ENCODE assay signal across 8 mouse cellular contexts in genomic region chr6:113308141-113308540, GRCm38 (mm10). TPM values are rescaled to one million over a fixed set of nuclear protein-coding genes. Genes with fewer than 3 reads are reported as not detected.
A peak's percentile ranks its signal among the peaks of the same experiment; 100 is the strongest.
DNase-seq lines count a peak whose midpoint lies in the region; ATAC-seq and TF ChIP-seq lines count a peak whose summit lies in the region.

No protein-coding gene starts in this region.

- peaks cover 33% of the 10 kb centered on the region for H3K36me3 ChIP-seq in lung, embryonic 14.5 days (ENCODE audit: insufficient read depth)
- H3K36me3 ChIP-seq in forebrain, embryonic 12.5 days (replicated peaks): peaks cover 32% of the 10 kb centered on the region
- no peaks in the 10 kb centered on the region; the same call in 1 of the 2 replicates for H3K36me3 ChIP-seq in kidney, adult 2 months (ENCODE audit: control insufficient read depth, insufficient read depth, low read length)
- H3K36me3 ChIP-seq in liver, embryonic 12.5 days: peaks cover 37% of the 10 kb centered on the region
- H3K36me3 ChIP-seq in neural tube, embryonic 13.5 days: peaks cover 26% of the 10 kb centered on the region

- no peaks in the 10 kb centered on the region for H3K9me3 ChIP-seq in lung, embryonic 14.5 days (ENCODE audit: low read depth, low read length)
- no peaks in the 10 kb centered on the region for H3K9me3 ChIP-seq in forebrain, embryonic 12.5 days
- H3K9me3 ChIP-seq in liver, embryonic 12.5 days (replicated peaks): no peaks in the 10 kb centered on the region
- H3K9me3 ChIP-seq in neural tube, embryonic 13.5 days: no peaks in the 10 kb centered on the region

- 32% methylated on average over 5 of the region's 5 CpGs for WGBS in lung, embryonic 14.5 days
- WGBS in bone marrow, adult 2 months: 10% methylated on average over 5 of the region's 5 CpGs
- WGBS in forebrain, embryonic 12.5 days: 39% methylated on average over 5 of the region's 5 CpGs
- 6% methylated on average over 5 of the region's 5 CpGs for WGBS in kidney, adult 2 months
- WGBS in liver, embryonic 12.5 days (ENCODE audit: insufficient replicate concordance): 23% methylated on average over 5 of the region's 5 CpGs
- 34% methylated on average over 5 of the region's 5 CpGs for WGBS in neural tube, embryonic 13.5 days

- peak overlapping the region; percentile 74 for H3K4me2 ChIP-seq in lung, embryonic 14.5 days
- peak overlapping the region; percentile 99 for H3K4me2 ChIP-seq in forebrain, embryonic 12.5 days
- peak overlapping the region; percentile 92 for H3K4me2 ChIP-seq in liver, embryonic 12.5 days
- H3K4me2 ChIP-seq in neural tube, embryonic 13.5 days: peak overlapping the region; percentile 100

- no peak; the same call in none of the 2 replicates for TF ChIP-seq CTCF in lung, embryonic 14.5 days (IDR thresholded peaks at IDR 0.05; ENCODE audit: low read depth)
- peak; percentile 49; the same call in 1 of the 2 replicates for TF ChIP-seq CTCF in bone marrow, adult 2 months (IDR thresholded peaks at IDR 0.05; ENCODE audit: control insufficient read depth, insufficient read depth, low read length)
- TF ChIP-seq CTCF in kidney, adult 2 months (conservative IDR thresholded peaks at IDR 0.05; ENCODE audit: insufficient read depth, insufficient read length, low read depth, low read length): peak; percentile 55

- peak; percentile 47 for DNase-seq in lung, embryonic 14.5 days
- DNase-seq in lung, postnatal 25 days (ENCODE audit: low spot score): no peak
- DNase-seq in kidney, adult 2 months: peak; percentile 70
- no peak for DNase-seq in ovary, postnatal 10 days (ENCODE audit: low spot score)

- H3K4me3 ChIP-seq in lung, embryonic 14.5 days (ENCODE audit: low read depth, low read length): peak overlapping the region; percentile 94
- peak overlapping the region; percentile 80 for H3K4me3 ChIP-seq in bone marrow, adult 2 months (replicated peaks; ENCODE audit: control insufficient read depth, low read depth, low read length)
- peak overlapping the region; percentile 98 for H3K4me3 ChIP-seq in forebrain, embryonic 12.5 days (replicated peaks)
- H3K4me3 ChIP-seq in kidney, adult 2 months (ENCODE audit: insufficient read depth, low read depth, low read length): peak overlapping the region; percentile 97
- peak overlapping the region; percentile 100 for H3K4me3 ChIP-seq in liver, embryonic 12.5 days
- peak overlapping the region; percentile 98 for H3K4me3 ChIP-seq in neural tube, embryonic 13.5 days

- H3K4me1 ChIP-seq in lung, embryonic 14.5 days (ENCODE audit: insufficient read depth): peaks cover 4% of the 10 kb centered on the region; the same call in 1 of the 2 replicates
- no peaks in the 10 kb centered on the region; the same call in 1 of the 2 replicates for H3K4me1 ChIP-seq in bone marrow, adult 2 months (ENCODE audit: control insufficient read depth, insufficient read depth, low read length)
- H3K4me1 ChIP-seq in forebrain, embryonic 12.5 days: peaks cover 31% of the 10 kb centered on the region
- H3K4me1 ChIP-seq in kidney, adult 2 months (ENCODE audit: control insufficient read depth, insufficient read depth, low read length): peaks cover 5% of the 10 kb centered on the region; the same call in 1 of the 2 replicates
- peaks cover 32% of the 10 kb centered on the region for H3K4me1 ChIP-seq in liver, embryonic 12.5 days
- peaks cover 34% of the 10 kb centered on the region for H3K4me1 ChIP-seq in neural tube, embryonic 13.5 days (replicated peaks)

- ATAC-seq in lung, embryonic 14.5 days (ENCODE audit: insufficient read depth): no peak
- ATAC-seq in forebrain, embryonic 12.5 days (ENCODE audit: low FRiP score): no peak
- ATAC-seq in liver, embryonic 12.5 days: no peak
- ATAC-seq in neural tube, embryonic 13.5 days (ENCODE audit: low read depth): no peak

- no peaks in the 10 kb centered on the region for H3K27me3 ChIP-seq in lung, embryonic 14.5 days (ENCODE audit: insufficient read depth, low read length)
- H3K27me3 ChIP-seq in forebrain, embryonic 12.5 days: 0 out of 2 replicates have a peak, but pooled peaks cover 3% of the 10 kb centered on the region
- no peaks in the 10 kb centered on the region for H3K27me3 ChIP-seq in kidney, adult 2 months (replicated peaks; ENCODE audit: control insufficient read depth, insufficient read depth, low read length)
- H3K27me3 ChIP-seq in liver, embryonic 12.5 days (replicated peaks): 0 out of 2 replicates have a peak, but pooled peaks cover 3% of the 10 kb centered on the region
- no peaks in the 10 kb centered on the region for H3K27me3 ChIP-seq in neural tube, embryonic 13.5 days

- peak overlapping the region; percentile 97 for H3K9ac ChIP-seq in lung, embryonic 14.5 days
- peak overlapping the region; percentile 97 for H3K9ac ChIP-seq in forebrain, embryonic 12.5 days
- peak overlapping the region; percentile 99 for H3K9ac ChIP-seq in liver, embryonic 12.5 days
- peak overlapping the region; percentile 92 for H3K9ac ChIP-seq in neural tube, embryonic 13.5 days

- no peak for TF ChIP-seq POLR2A in bone marrow, adult 2 months (IDR thresholded peaks at IDR 0.05; ENCODE audit: borderline replicate concordance, control insufficient read depth, low read depth, low read length)
- TF ChIP-seq POLR2A in kidney, adult 2 months (IDR thresholded peaks at IDR 0.05; ENCODE audit: low read depth, low read length): no peak

- H3K27ac ChIP-seq in lung, embryonic 14.5 days (ENCODE audit: low read depth): no peak overlapping the region
- H3K27ac ChIP-seq in bone marrow, adult 2 months (ENCODE audit: control insufficient read depth, insufficient read depth, low read depth, low read length, poor library complexity): peak overlapping the region; percentile 99; the same call in 1 of the 2 replicates
- 0 out of 2 replicates have a peak overlapping the region, but pooled peaks have one; percentile 0 for H3K27ac ChIP-seq in forebrain, embryonic 12.5 days
- H3K27ac ChIP-seq in kidney, adult 2 months (ENCODE audit: insufficient read depth, low read depth, low read length): peak overlapping the region; percentile 100
- H3K27ac ChIP-seq in liver, embryonic 12.5 days: peak overlapping the region; percentile 95
- H3K27ac ChIP-seq in neural tube, embryonic 13.5 days (replicated peaks): peak overlapping the region; percentile 99

RNA-seq across cellular contexts. Expression of gene Brpf1, which starts 1.2 kb away (rescaled TPM):
- polyA plus RNA-seq in lung, embryonic 14.5 days (2014; fragmentation: Nextera tagmentation; extraction: Ambion mirVana): 24.6 and 26.4 TPM in 2 replicates
- polyA plus RNA-seq in bone marrow, adult 2 months (2011; ENCODE audit: insufficient read depth, insufficient read length, low replicate concordance, missing spikeins): 27.5 and 38.2 TPM in 2 replicates
- 30.6 and 34.7 TPM in 2 replicates for polyA plus RNA-seq in forebrain, embryonic 12.5 days (2016; fragmentation: Nextera tagmentation; extraction: Ambion mirVana)
- 13.2 and 13.5 TPM in 2 replicates for polyA plus RNA-seq in kidney, adult 2 months (2012; rRNA removed)
- 15.8 and 16.0 TPM in 2 replicates for polyA plus RNA-seq in liver, embryonic 12.5 days (2016; fragmentation: Nextera tagmentation; extraction: Ambion mirVana)
- polyA plus RNA-seq in neural tube, embryonic 13.5 days (2015; fragmentation: Nextera tagmentation; extraction: Ambion mirVana): 16.7 and 16.8 TPM in 2 replicates

RNA-seq across cellular contexts. Expression of gene Ogg1, which starts 18.6 kb away (rescaled TPM):
- polyA plus RNA-seq in lung, embryonic 14.5 days (2014; fragmentation: Nextera tagmentation; extraction: Ambion mirVana): 16.9 and 17.7 TPM in 2 replicates
- 1.5 and 4.4 TPM in 2 replicates for polyA plus RNA-seq in bone marrow, adult 2 months (2011; ENCODE audit: insufficient read depth, insufficient read length, low replicate concordance, missing spikeins)
- polyA plus RNA-seq in forebrain, embryonic 12.5 days (2016; fragmentation: Nextera tagmentation; extraction: Ambion mirVana): 13.6 and 13.7 TPM in 2 replicates
- polyA plus RNA-seq in kidney, adult 2 months (2012; rRNA removed): 16.4 and 19.4 TPM in 2 replicates
- 8.7 and 9.1 TPM in 2 replicates for polyA plus RNA-seq in liver, embryonic 12.5 days (2016; fragmentation: Nextera tagmentation; extraction: Ambion mirVana)
- polyA plus RNA-seq in neural tube, embryonic 13.5 days (2015; fragmentation: Nextera tagmentation; extraction: Ambion mirVana): 9.0 and 10.2 TPM in 2 replicates

RNA-seq across cellular contexts. Expression of gene Cpne9, which starts 26.0 kb away (rescaled TPM):
- polyA plus RNA-seq in lung, embryonic 14.5 days (2014; fragmentation: Nextera tagmentation; extraction: Ambion mirVana): not detected in 2 replicates
- 1.1 TPM in 1 of 2 replicates, not detected in the other for polyA plus RNA-seq in bone marrow, adult 2 months (2011; ENCODE audit: insufficient read depth, insufficient read length, low replicate concordance, missing spikeins)
- polyA plus RNA-seq in forebrain, embryonic 12.5 days (2016; fragmentation: Nextera tagmentation; extraction: Ambion mirVana): 0.22 and 0.34 TPM in 2 replicates
- 0.15 and 1.3 TPM in 2 replicates for polyA plus RNA-seq in kidney, adult 2 months (2012; rRNA removed)
- polyA plus RNA-seq in liver, embryonic 12.5 days (2016; fragmentation: Nextera tagmentation; extraction: Ambion mirVana): 0.02 TPM in 1 of 2 replicates, not detected in the other
- 0.31 and 0.58 TPM in 2 replicates for polyA plus RNA-seq in neural tube, embryonic 13.5 days (2015; fragmentation: Nextera tagmentation; extraction: Ambion mirVana)

RNA-seq across cellular contexts. Expression of gene Camk1, which starts 35.6 kb away (rescaled TPM):
- 109 and 110 TPM in 2 replicates for polyA plus RNA-seq in lung, embryonic 14.5 days (2014; fragmentation: Nextera tagmentation; extraction: Ambion mirVana)
- polyA plus RNA-seq in bone marrow, adult 2 months (2011; ENCODE audit: insufficient read depth, insufficient read length, low replicate concordance, missing spikeins): 16.0 and 28.6 TPM in 2 replicates
- 57.9 and 59.1 TPM in 2 replicates for polyA plus RNA-seq in forebrain, embryonic 12.5 days (2016; fragmentation: Nextera tagmentation; extraction: Ambion mirVana)
- 57.8 and 63.2 TPM in 2 replicates for polyA plus RNA-seq in kidney, adult 2 months (2012; rRNA removed)
- polyA plus RNA-seq in liver, embryonic 12.5 days (2016; fragmentation: Nextera tagmentation; extraction: Ambion mirVana): 31.5 TPM in 2 replicates
- 76.4 and 78.0 TPM in 2 replicates for polyA plus RNA-seq in neural tube, embryonic 13.5 days (2015; fragmentation: Nextera tagmentation; extraction: Ambion mirVana)

Comparison
In these comparisons a context has a peak if more than half of its experiments do, and no peak if none do; other contexts are left out.
1. DNase-seq: peak in lung, embryonic 14.5 days (single experiment) and kidney, adult 2 months (single experiment); none in lung, postnatal 25 days (single experiment) and ovary, postnatal 10 days (single experiment).
2. Peak in every context shown above with its lines, with median percentiles within 50 percentile points of each other: H3K4me2 ChIP-seq, H3K4me3 ChIP-seq and H3K9ac ChIP-seq.